Mouse (Mus musculus): Measurements from ENCODE around the gene Mcu. TPM values are rescaled to one million over a fixed set of nuclear protein-coding genes. Genes with fewer than 3 reads are reported as not detected.

Gene Mcu
- polyA plus RNA-seq, 1 experiment from 2014 or later = 23.3 TPM

GRCm38 (mm10) chr10:59410264-59410663 lies 206.2 kb downstream of the Mcu start:
- no peak for TF ChIP-seq CTCF (IDR thresholded peaks at IDR 0.05)
- in situ Hi-C loops (cut with MboI; ENCODE audit: low pct_unique_long_range_greater_than_20kb) = no loop called here
- H3K27me3 ChIP-seq = no peaks in the 10 kb centered on the region
- CTCF ChIA-PET = no interaction called here
- ATAC-seq = no peak
- DNase-seq (ENCODE audit: low read depth, low spot score) = no peak
- POLR2A ChIA-PET = no interaction called here

GRCm38 (mm10) chr10:59408499-59408898 lies 208.0 kb downstream of the Mcu start:
- CTCF ChIA-PET = no interaction called here
- TF ChIP-seq CTCF (IDR thresholded peaks at IDR 0.05) = no peak
- no peak for ATAC-seq
- in situ Hi-C loops (cut with MboI; ENCODE audit: low pct_unique_long_range_greater_than_20kb) = no loop called here
- H3K27me3 ChIP-seq = no peaks in the 10 kb centered on the region
- POLR2A ChIA-PET = no interaction called here
- DNase-seq (ENCODE audit: low read depth, low spot score) = no peak

DNA sequence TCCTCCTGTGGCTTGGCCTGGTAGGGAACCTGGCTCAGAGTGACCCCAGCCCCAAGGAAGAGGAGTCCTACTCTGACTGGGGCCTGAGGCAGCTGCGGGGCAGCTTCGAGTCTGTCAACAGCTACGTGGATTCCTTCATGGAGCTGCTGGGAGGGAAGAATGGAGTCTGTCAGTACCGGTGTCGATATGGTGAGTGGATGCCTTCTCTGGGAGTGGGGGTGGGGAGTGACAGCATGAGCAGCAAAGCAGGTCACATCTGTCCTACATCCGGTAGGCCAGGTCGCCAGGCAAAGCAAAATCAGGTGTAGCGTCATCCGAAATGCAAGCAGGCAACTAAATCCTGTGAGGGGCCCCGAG lies 212.7 kb downstream of the Mcu start:
- H3K27me3 ChIP-seq = no peaks in the 10 kb centered on the region
- DNase-seq (ENCODE audit: low read depth, low spot score) (no peak), ATAC-seq (no peak)
- no peak for TF ChIP-seq CTCF (IDR thresholded peaks at IDR 0.05)
- in situ Hi-C loops (cut with MboI; ENCODE audit: low pct_unique_long_range_greater_than_20kb) = no loop called here
- POLR2A ChIA-PET = no interaction called here
- CTCF ChIA-PET = no interaction called here

- POLR2A ChIA-PET = interaction anchor here (0.6 kb wide), 1 partner anchor 461 kb away, joined by 6 read pairs; no protein-coding TSS in a partner anchor
- no peak for TF ChIP-seq CTCF (IDR thresholded peaks at IDR 0.05)
- no peak for DNase-seq (ENCODE audit: low read depth, low spot score)
- no peak for ATAC-seq
- in situ Hi-C loops (cut with MboI; ENCODE audit: low pct_unique_long_range_greater_than_20kb) = no loop called here
- CTCF ChIA-PET = no interaction called here
- no peaks in the 10 kb centered on the region for H3K27me3 ChIP-seq
Observed at GRCm38 (mm10) chr10:59402899-59403792, 213.3 kb downstream of the Mcu start, which contains the start of gene Pla2g12b. Pla2g12b (plus strand) TSS chr10:59403660.

Other genes starting within 250 kb of the Mcu start
- 0.96 TPM for gene Gm10273, start 221.1 kb downstream of the Mcu start, polyA plus RNA-seq (2021)
- gene Pla2g12b, start 213.0 kb downstream of the Mcu start, polyA plus RNA-seq (2021) = not detected
- 1.2 TPM for gene Oit3, start 174.9 kb downstream of the Mcu start, polyA plus RNA-seq (2021)
- gene Gm10322, start 629 bp downstream of the Mcu start, polyA plus RNA-seq (2021) = not detected
- 52.4 TPM for gene Micu1, start 85.8 kb upstream of the Mcu start, polyA plus RNA-seq (2021)